Mouse (Mus musculus): Measurements from ENCODE around the gene Ints12.

Ints12 gene

DNA sequence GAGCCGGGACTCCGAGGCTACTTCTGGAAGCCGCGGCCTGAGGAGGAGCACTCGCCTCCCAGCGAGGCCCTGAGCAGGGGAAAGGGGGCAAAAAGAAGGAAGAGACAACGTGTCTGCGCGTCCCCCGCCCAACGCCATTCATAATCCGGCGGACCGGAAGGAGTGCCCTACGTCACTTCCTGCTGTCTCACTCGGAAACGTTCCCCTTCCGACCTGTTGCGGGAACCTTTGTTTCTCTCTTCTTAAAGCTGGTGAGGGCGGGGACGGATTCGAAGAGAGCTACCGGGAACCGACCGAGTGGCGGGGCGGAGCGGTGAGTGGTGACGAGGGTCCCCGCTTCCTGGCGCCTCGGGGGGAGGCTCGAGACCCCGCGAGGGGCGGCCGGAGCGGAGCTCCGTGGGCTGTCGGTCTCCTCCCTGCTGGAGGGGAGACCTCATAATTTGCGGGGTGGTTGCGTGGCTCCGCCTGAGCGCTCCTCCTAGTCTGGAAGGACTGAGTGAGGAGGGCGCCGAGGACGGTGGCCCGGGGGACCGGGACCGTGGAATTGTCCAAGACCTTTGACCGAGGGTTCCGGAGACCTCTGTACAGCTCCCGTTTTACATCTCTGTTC is at the start of gene Ints12, which contains the start of gene Gstcd:
Gene Ints12 (plus strand): TSS at position 177 of the 610 bp plus-strand sequence.
Gene Gstcd (minus strand): TSS at position 370 of the 610 bp plus-strand sequence.
- peak; percentile 97 for DNase-seq

GRCm38 (mm10) chr3:133052068-133052467 is 39.6 kb upstream of the Ints12 start:
- DNase-seq: no peak

- no peak for DNase-seq
These were observed 16.1 kb upstream of the Ints12 start for GRCm38 (mm10) chr3:133075560-133075959.

DNA sequence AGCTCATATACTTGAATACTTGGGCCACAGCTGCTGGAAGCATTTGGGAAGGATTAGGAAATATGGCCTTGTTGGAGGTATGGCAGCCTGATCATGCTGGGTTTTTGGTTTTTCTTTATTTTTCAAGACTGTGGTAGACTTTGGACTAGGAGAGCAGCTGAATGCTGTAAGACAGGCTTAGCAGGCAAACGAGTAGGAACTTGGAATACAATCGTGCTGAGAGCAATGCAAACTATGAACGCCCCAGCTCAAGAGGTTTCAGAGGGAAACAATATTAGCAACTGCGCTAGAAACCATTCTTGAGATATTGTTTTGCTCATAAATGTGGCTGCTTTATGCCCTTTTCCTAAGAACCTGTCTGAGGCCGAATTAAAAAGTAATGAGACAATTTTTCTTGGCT is 8.9 kb upstream of the Ints12 start:
- DNase-seq: no peak

DNA sequence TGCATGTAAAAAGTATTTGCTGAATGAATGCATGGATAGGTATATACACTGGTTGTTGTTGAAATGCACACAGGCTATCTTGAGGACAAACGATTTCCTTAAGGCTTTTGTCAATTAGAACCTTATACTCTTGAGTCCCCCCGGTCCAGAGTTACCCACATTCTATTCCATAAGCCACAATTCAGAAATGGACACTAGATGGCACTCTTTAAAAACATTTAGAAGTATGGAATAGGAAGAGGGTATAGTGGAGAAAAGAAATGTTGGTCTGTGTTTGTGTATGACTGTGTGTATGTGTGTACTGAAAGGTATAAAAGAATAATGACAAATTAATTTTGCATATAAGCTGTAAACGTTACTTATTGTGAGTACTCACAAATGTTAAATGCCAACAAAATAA is 5.8 kb upstream of the Ints12 start:
- peak; percentile 72 for DNase-seq

DNA sequence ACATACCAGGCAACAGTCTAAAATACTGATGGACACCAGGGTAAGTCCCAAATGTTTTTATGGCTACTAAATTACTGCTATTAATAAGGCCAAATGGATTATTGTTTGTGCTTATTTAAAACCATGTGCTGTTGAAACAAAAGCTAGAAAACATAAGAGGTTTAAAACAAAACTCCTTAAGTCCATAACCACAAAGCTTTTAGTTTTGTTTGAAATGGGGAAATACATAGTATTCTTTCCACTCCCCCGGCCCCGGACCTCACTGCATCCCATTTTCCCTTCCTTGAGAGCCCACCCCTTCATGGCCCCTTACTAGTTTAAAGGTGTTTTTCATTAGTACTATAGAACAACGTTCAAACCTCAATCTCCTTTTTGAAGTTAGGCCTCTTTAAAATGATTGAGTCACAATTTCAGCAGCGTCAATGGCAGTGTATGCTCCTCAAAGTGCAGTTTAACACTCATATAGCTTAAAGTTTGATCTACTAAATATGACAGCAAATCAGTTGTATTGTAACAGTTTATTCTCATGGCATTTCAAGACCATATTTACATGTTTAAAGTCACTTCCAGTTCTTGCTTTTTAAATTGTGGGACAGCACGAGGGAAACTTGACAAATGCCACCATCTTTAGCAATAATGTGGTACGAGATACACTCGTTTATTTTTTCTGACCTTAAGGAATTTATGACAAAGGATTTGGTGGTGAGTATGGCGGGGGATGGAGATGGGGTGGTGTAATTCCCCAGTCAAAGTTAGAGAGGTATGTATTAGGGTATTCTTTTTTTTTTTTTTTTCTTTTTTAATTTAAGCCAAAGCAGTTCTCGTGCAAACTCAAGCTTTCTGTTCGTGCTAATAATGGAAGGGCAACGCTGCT is 1.2 kb upstream of the Ints12 start:
- peak; percentile 30 for DNase-seq

DNA sequence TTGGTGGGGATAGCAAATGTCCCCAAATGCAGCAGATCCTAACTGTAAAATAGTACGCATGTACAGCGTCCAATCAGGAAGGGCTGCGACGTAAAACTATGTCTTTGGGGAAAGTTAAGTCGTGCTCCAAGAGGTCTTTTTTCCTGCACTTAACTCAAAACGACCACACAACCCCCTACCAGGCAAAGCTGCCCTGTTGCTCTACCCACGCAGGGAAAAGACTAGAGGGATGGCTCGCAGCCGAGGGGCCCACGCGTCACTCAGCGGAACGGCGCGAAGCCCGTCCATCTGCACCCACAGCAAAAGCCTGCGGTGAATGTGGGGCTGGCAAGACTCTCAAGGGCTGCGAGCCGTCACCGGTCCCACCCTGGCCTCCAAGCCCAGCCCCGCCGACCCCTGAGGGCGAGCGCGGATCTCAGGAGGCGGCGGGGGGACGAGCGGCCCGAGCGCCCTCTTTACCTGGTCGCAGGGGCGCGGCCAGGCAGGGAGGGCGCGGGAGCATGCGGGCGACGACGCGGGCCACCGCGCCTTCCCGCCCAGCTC is 448 bp upstream of the Ints12 start:
- DNase-seq: no peak

GRCm38 (mm10) chr3:133092274-133092853 is 724 bp downstream of the Ints12 start:
- DNase-seq: no peak

GRCm38 (mm10) chr3:133092936-133093335 is 1.3 kb downstream of the Ints12 start:
- DNase-seq: no peak

DNA sequence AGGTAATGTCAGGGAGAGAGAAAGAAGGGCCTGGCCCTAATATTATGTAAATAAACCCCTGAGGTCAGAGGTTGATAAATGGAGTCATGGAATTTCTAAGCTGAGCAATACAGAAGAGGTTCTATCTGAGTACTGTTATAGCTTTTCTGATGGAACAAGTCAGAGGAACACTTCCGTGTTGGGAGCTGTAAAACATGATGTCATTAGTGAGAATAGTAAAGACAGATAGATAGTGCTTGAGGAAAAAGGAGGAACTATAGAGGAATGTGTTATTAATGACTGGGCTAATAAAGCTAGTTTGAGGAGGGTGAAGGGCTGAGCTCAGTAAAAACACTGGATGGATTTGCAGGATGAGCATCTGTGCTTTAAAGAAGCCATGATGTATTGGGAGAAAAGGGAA is 2.7 kb downstream of the Ints12 start:
- no peak for DNase-seq

- DNase-seq: no peak
These were observed 6.3 kb downstream of the Ints12 start for GRCm38 (mm10) chr3:133097936-133098335.

- DNase-seq: no peak
These were observed 6.7 kb downstream of the Ints12 start for GRCm38 (mm10) chr3:133098336-133098735.

GRCm38 (mm10) chr3:133098909-133099308 is 7.3 kb downstream of the Ints12 start:
- DNase-seq: no peak

GRCm38 (mm10) chr3:133103768-133104167 is 12.1 kb downstream of the Ints12 start:
- DNase-seq: no peak

DNA sequence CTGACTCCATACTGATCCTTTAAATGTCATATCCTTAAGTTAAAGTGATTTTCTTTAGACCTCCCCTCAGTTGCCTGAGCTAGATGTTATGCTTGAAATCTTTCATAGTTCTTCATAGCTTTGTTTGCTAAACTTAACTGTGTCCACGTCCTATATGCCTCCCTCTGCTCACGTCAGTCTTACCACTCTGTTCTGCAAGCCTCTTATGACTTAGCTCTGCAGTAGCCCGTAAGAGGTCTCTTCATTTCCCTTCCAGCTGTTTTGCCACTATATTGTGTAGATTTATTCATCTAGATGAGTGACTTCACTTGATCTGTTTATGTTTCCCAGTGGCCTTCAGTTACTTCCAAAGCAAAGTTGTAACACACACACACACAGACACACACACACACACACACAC is 12.8 kb downstream of the Ints12 start:
- DNase-seq: no peak

- no peak for DNase-seq
These were observed 17.1 kb downstream of the Ints12 start for GRCm38 (mm10) chr3:133108731-133109130.

DNA sequence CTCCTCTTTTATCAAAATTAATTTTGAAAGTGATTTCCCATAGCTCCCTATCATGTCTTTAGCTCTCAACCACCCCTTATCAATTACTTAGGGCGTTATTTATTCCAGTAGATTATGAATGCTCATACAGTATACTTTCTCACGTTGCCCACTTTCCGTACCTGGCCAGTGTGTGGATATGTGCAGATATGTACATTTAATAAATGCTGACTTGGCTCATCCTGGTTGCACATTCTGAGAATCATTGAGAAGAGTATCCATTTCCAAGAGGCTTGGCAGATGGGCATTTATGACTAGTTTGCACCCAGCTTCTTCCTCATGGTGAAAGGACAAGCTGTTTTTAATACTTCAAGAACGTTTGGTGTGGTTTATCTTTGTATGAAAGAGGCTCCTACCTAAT is 18.2 kb downstream of the Ints12 start:
- no peak for DNase-seq

- DNase-seq: peak; percentile 46
These were observed 20.1 kb downstream of the Ints12 start for GRCm38 (mm10) chr3:133111741-133112140.

DNA sequence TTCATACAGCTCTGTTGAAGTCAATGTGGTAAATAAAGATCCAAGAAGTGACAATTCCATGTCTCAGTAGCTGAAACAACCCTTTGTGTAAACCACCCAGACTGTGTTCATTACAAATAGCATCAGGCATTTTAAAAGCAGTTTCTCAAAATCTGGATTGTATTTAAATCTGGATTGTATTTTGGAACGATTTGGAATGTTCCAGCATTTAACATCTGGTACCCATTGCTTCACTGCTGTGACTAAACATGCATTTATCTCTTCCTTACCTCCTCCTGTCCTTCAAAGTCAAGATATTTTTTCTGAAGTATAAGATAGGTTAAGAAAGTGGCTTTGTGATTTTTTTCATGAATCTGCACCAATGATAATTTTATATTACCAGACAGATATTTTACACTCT is 21.6 kb downstream of the Ints12 start:
- no peak for DNase-seq

DNA sequence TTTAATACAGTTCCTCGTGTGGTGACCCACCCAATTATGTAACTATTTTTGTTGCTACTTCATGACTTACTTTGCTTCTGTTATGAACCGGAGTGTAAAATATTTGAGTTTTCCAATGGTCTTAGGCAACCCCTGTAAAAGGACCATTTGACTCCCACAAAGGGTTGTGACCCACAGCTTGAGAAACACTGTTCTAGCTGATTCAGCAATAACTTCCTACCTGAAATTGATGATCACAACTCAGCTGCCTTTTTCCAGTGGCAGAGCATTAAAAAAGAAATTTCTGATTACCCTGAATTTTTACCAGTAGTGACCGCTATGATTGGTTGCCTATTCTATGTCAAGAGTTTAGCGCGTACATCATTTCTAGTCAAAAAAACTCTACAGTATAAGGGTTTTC is 39.7 kb downstream of the Ints12 start:
- DNase-seq: no peak

DNA sequence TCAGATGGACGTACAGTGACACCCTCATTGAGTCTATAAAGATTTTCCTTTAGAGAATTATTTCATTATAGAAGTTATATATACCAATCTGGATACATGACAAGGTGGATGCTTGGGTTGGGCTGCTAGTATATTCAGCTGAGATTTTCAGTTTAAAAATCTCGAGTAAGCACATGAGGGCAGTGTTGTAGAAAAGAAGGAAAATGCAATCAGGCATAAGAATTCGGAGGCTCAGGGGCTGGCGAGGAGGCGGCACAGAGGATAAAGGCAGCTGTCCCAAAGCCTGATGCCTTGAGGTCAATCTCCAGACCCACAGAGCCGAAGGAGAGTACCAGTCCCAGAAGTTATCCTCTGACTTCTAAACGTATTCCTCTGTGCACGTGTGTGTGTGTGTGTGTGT is 41.0 kb downstream of the Ints12 start:
- no peak for DNase-seq

GRCm38 (mm10) chr3:133141877-133142276 is 50.2 kb downstream of the Ints12 start:
- no peak for DNase-seq

DNA sequence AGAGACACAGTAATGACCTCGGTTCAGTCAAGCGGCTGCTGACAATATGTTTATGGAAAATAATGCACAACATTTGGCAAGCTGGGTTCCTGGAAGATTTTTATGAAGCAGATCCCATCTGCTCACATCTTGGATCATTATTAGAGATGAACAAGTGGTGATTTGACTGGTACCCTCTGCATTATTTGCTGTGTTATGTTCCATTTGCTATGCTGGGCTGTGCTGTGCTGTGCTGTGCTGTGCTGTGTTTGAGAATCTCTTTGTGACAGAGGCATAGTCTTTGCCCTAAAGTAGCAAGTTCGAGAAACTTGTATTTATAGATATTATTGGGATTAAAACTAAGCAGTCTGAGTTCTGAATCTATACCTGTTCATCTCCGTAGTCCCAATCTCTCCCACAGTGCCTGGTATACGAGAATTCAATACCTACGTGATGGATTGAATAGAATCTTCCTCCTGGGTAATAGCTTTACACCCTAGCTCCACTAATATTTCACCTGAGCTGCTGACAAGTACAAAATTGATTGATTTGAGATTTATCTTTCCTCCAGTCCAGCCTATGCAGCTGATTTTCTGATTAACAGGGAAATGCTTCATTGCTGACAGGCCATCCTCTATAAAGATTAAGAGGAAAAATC is 53.0 kb downstream of the Ints12 start:
- DNase-seq: no peak

All from embryo, embryonic 11 days (tissue).